Mouse (Mus musculus) MEL (cell line): ENCODE results near the gene Dok7. TPM values are rescaled to one million over a fixed set of nuclear protein-coding genes. Genes with fewer than 3 reads are reported as not detected.

ENCODE experiments used
- DNase-seq: peaks from one replicate; pipeline ENCODE4 v3.0.0; 2011; ENCODE audit warnings: low read depth, low spot score
- H3K27ac ChIP-seq: 2 replicates; pipeline ENCODE4 v1.5.1; 2012; ENCODE audit warnings: low read depth, mild to moderate bottlenecking, control low read depth, low read length, moderate library complexity; ENCODE audit not compliant: control insufficient read depth
- H3K27me3 ChIP-seq, 2 experiments: fragments of 150-350 bp in 1 of 2; sonication (generic) in 1 of 2; 2 replicates each; pipeline ENCODE4 v1.6.1; 2012; ENCODE audit warnings: low read length in 2 of 2, mild to moderate bottlenecking in 2 of 2, improper control_type of control experiment in 1 of 2, moderate library complexity in 1 of 2; ENCODE audit not compliant: insufficient read depth in 2 of 2, control insufficient read depth in 1 of 2
- H3K36me3 ChIP-seq, 2 experiments: 2 replicates each; pipeline ENCODE4 v1.6.1; 2012 to 2014; ENCODE audit warnings: low read length in 2 of 2, improper control_type of control experiment in 1 of 2, inconsistent platforms in 1 of 2, mild to moderate bottlenecking in 1 of 2; ENCODE audit not compliant: insufficient read depth in 2 of 2, control insufficient read depth in 1 of 2
- H3K4me1 ChIP-seq, 2 experiments: fragments of 150-350 bp in 1 of 2; sonication (generic) in 1 of 2; 2 replicates each; pipeline ENCODE4 v1.6.1; 2012; ENCODE audit warnings: low read length in 2 of 2, improper control_type of control experiment in 1 of 2, mild to moderate bottlenecking in 1 of 2; ENCODE audit not compliant: insufficient read depth in 2 of 2, control insufficient read depth in 1 of 2
- H3K4me3 ChIP-seq, 2 experiments: fragments of 150-350 bp in 1 of 2; sonication (generic) in 1 of 2; 2 replicates each; pipeline ENCODE4 v1.5.1; 2012; ENCODE audit warnings: low read depth in 2 of 2, low read length in 2 of 2, mild to moderate bottlenecking in 2 of 2, moderate library complexity in 2 of 2, control low read depth in 1 of 2, improper control_type of control experiment in 1 of 2; ENCODE audit not compliant: control insufficient read depth in 1 of 2, insufficient read depth in 1 of 2
- H3K79me2 ChIP-seq: 2 replicates; pipeline ENCODE4 v1.6.1; 2012; ENCODE audit warnings: mild to moderate bottlenecking, low read length, moderate library complexity; ENCODE audit not compliant: control insufficient read depth, poor library complexity, insufficient read depth
- H3K9ac ChIP-seq: 2 replicates; pipeline ENCODE4 v1.6.1; 2012; ENCODE audit warnings: low read depth, mild to moderate bottlenecking, control low read depth, low read length, moderate library complexity; ENCODE audit not compliant: control insufficient read depth, poor library complexity, severe bottlenecking
- H3K9me3 ChIP-seq: fragments of 150-350 bp; sonication (generic); replicated peaks from 2 replicates; pipeline ENCODE4 v1.6.1; 2012; ENCODE audit warnings: mild to moderate bottlenecking, low read length, improper control_type of control experiment, moderate library complexity; ENCODE audit not compliant: insufficient read depth
- BHLHE40 ChIP-seq: IDR thresholded peaks from 2 replicates; pipeline ENCODE4 v1.6.1; 2012; ENCODE audit warnings: low read depth, mild to moderate bottlenecking, inconsistent platforms, low read length, improper control_type of control experiment, borderline replicate concordance
- CHD2 ChIP-seq: IDR thresholded peaks from 2 replicates; pipeline ENCODE4 v1.6.1; 2011; ENCODE audit warnings: low read length, improper control_type of control experiment
- CTCF ChIP-seq, 3 experiments: IDR thresholded peaks in 2 of 3; conservative IDR thresholded peaks in 1 of 3; 2 replicates each; pipeline ENCODE4 v1.5.1; 2011 to 2012; ENCODE audit warnings: low read length in 3 of 3, low read depth in 2 of 3, mild to moderate bottlenecking in 2 of 3, improper control_type of control experiment in 1 of 3, inconsistent platforms in 1 of 3, mixed read lengths in 1 of 3, moderate library complexity in 1 of 3; ENCODE audit not compliant: control insufficient read depth in 1 of 3, insufficient read depth in 1 of 3, poor library complexity in 1 of 3, severe bottlenecking in 1 of 3
- E2F4 ChIP-seq: IDR thresholded peaks from 2 replicates; pipeline ENCODE4 v1.6.1; 2011; ENCODE audit warnings: low read depth, low read length, improper control_type of control experiment, borderline replicate concordance
- ELF1 ChIP-seq: IDR thresholded peaks from 2 replicates; pipeline ENCODE4 v1.6.1; 2014; ENCODE audit warnings: low read depth, mild to moderate bottlenecking, inconsistent platforms, low read length, improper control_type of control experiment, moderate library complexity
- EP300 ChIP-seq, 2 experiments: IDR thresholded peaks; 2 replicates each; pipeline ENCODE4 v1.6.1; 2011; ENCODE audit warnings: improper control_type of control experiment in 2 of 2, low read length in 2 of 2, low read depth in 1 of 2, mild to moderate bottlenecking in 1 of 2
- ETS1 ChIP-seq: IDR thresholded peaks from 2 replicates; pipeline ENCODE4 v1.6.1; 2012; ENCODE audit warnings: low read depth, mild to moderate bottlenecking, inconsistent platforms, low read length, improper control_type of control experiment, moderate library complexity
- HCFC1 ChIP-seq: IDR thresholded peaks from 2 replicates; pipeline ENCODE4 v1.6.1; 2012; ENCODE audit warnings: low read depth, mild to moderate bottlenecking, inconsistent platforms, low read length, improper control_type of control experiment, moderate library complexity
- MAX ChIP-seq: IDR thresholded peaks from 2 replicates; pipeline ENCODE4 v1.6.1; 2011; ENCODE audit warnings: low read length, improper control_type of control experiment
- MXI1 ChIP-seq: IDR thresholded peaks from 2 replicates; pipeline ENCODE4 v1.6.1; 2011; ENCODE audit warnings: mild to moderate bottlenecking, low read depth, low read length, improper control_type of control experiment
- NELFE ChIP-seq: IDR thresholded peaks from 2 replicates; pipeline ENCODE4 v1.6.1; 2011; ENCODE audit warnings: low read depth, low read length, improper control_type of control experiment
- POLR2A ChIP-seq, 2 experiments: IDR thresholded peaks; 2 replicates each; pipeline ENCODE4 v1.6.1; 2011 to 2012; ENCODE audit warnings: low read length in 2 of 2, mild to moderate bottlenecking in 2 of 2, control low read depth in 1 of 2, improper control_type of control experiment in 1 of 2, low read depth in 1 of 2, moderate library complexity in 1 of 2; ENCODE audit not compliant: control insufficient read depth in 1 of 2, insufficient read depth in 1 of 2, poor library complexity in 1 of 2
- POLR2AphosphoS5 ChIP-seq: IDR thresholded peaks from 2 replicates; pipeline ENCODE4 v1.6.1; 2012; ENCODE audit warnings: low read depth, borderline replicate concordance, mild to moderate bottlenecking, inconsistent platforms, low read length, moderate library complexity, mixed read lengths
- RAD21 ChIP-seq: IDR thresholded peaks from 2 replicates; pipeline ENCODE4 v1.6.1; 2011; ENCODE audit warnings: mild to moderate bottlenecking, low read depth, low read length, improper control_type of control experiment
- SMC3 ChIP-seq: IDR thresholded peaks from 2 replicates; pipeline ENCODE4 v1.6.1; 2011; ENCODE audit warnings: low read depth, low read length, improper control_type of control experiment
- TAL1 ChIP-seq: IDR thresholded peaks from 2 replicates; pipeline ENCODE4 v1.6.1; 2012; ENCODE audit warnings: mild to moderate bottlenecking, inconsistent platforms, low read length, moderate library complexity, mixed read lengths
- USF1 ChIP-seq: IDR thresholded peaks from 2 replicates; pipeline ENCODE4 v1.6.1; 2014; ENCODE audit warnings: low read depth, mild to moderate bottlenecking, inconsistent platforms, low read length, improper control_type of control experiment, moderate library complexity
- ZNF384 ChIP-seq: IDR thresholded peaks from 2 replicates; pipeline ENCODE4 v1.6.1; 2012; ENCODE audit warnings: low read depth, mild to moderate bottlenecking, inconsistent platforms, low read length, improper control_type of control experiment
- polyA plus RNA-seq, 2 experiments: library from polyadenylated mRNA; stranded (reverse) in 1 of 2; unstranded in 1 of 2; fragments of >175 nt in 1 of 2; fragments of >200 nt in 1 of 2; gene quantifications; 2 replicates each; pipeline versions ENCODE4 v1.2.1 to v1.2.4; 2012; ENCODE audit warnings: low replicate concordance in 2 of 2, low read depth in 1 of 2; ENCODE audit not compliant: insufficient read length in 2 of 2, insufficient read depth in 1 of 2, missing spikeins in 1 of 2
- total RNA-seq: library from RNA; depleted of rRNA; stranded (reverse); fragments of 300-350 nt; gene quantifications from 2 replicates; pipeline ENCODE4 v1.2.3, GENCODE M21; 2012

The Dok7 gene
- total and polyA plus RNA-seq, 3 experiments: 0.08 to 0.21 TPM; not detected in 1

DNA sequence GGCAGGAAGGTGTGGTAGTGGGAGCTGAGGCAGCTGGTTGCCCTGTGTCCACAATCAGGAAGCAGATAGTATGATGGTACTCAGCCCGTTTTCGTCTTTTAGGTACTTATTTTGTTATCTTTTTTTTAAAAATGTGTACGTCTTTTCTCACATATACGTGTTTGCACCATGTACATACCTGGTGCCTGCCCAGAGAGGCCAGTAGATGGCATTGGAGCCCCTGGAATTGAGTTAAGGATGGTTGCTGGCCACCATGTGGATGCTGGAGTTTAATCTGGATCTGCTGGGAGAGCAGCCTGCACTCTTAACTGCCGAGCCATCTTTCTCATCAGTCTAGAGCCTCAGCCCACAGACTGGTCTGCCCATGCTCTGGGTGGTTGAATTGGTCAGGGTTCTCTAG is 6.0 kb upstream of the Dok7 start:
- H3K4me1 ChIP-seq: no peaks in the 10 kb centered on the region
- no peak overlapping the region for H3K9ac ChIP-seq
- no peak for DNase-seq
- H3K27me3 ChIP-seq: peaks cover 6 to 17% of the 10 kb centered on the region in 2 experiments
- H3K27ac ChIP-seq: no peak overlapping the region
- no peaks in the 10 kb centered on the region for H3K79me2 ChIP-seq
- TF ChIP-seq E2F4 (no peak), ZNF384 (no peak), ELF1 (no peak), POLR2A (IDR thresholded peaks at IDR 0.05; ENCODE audit: control insufficient read depth in 1 of 2, insufficient read depth in 1 of 2, low read depth in 1 of 2, low read length in 2 of 2, poor library complexity in 1 of 2) (no peak), TAL1 (no peak), SMC3 (0 out of 2 replicates have a peak, but pooled peaks have one; percentile 7), BHLHE40 (no peak), RAD21 (peak; percentile 32), ETS1 (no peak), CTCF (IDR thresholded peaks at IDR 0.05 in 2 of 3, conservative IDR thresholded peaks at IDR 0.05 in 1 of 3; ENCODE audit: control insufficient read depth in 1 of 3, insufficient read depth in 1 of 3, low read depth in 2 of 3, low read length in 3 of 3, poor library complexity in 1 of 3, severe bottlenecking in 1 of 3) (peak in 2 of 3 experiments; percentile 37; a peak in 4 of 6 replicates), MAX (no peak), EP300 (IDR thresholded peaks at IDR 0.05; ENCODE audit: low read depth in 1 of 2, low read length in 2 of 2) (no peak)
- H3K4me3 ChIP-seq: no peak overlapping the region
- no peaks in the 10 kb centered on the region for H3K9me3 ChIP-seq
- H3K36me3 ChIP-seq: no peaks in the 10 kb centered on the region

DNA sequence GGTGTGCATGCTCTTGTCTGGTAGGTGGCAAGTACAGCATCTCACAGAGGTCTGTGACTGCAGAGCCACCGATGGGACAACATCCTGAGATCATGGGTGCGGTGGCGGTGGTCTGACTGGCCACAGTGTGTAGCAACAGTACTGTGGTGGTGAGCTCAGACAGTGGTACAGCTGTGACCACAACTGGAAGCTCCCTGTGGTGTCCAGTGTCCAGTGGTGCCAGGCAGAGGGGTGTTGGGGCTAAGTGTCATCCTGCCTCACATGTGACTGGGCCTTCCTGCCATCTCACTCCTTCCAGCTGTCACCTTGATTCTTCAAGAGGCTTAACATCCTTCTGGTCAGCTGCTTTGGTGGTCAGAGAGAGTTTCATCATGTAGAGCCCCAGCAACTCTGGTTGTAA is 1.9 kb upstream of the Dok7 start:
- Histone ChIP-seq H3K9me3 (no peaks in the 10 kb centered on the region), H3K4me3 (no peak overlapping the region), H3K27me3 (peaks cover 6 to 17% of the 10 kb centered on the region in 2 experiments), H3K36me3 (no peaks in the 10 kb centered on the region), H3K9ac (no peak overlapping the region), H3K79me2 (no peaks in the 10 kb centered on the region), H3K4me1 (no peaks in the 10 kb centered on the region), H3K27ac (no peak overlapping the region)
- no peak for DNase-seq
- TF ChIP-seq POLR2AphosphoS5 (no peak), TAL1 (no peak), ZNF384 (no peak), HCFC1 (no peak), NELFE (no peak), MXI1 (no peak), USF1 (0 out of 2 replicates have a peak, but pooled peaks have one; percentile 35), CHD2 (no peak)
